Mouse (Mus musculus) liver, embryonic 15.5 days (tissue): ENCODE data around the gene Tctex1d4. TPM values are rescaled to one million over a fixed set of nuclear protein-coding genes. Genes with fewer than 3 reads are reported as not detected.

ENCODE experiments used
- ATAC-seq: fragments of 200-750 bp; cut with Nextera tagmentation; 2 replicates; pipeline ENCODE4 v1.8.0; 2017; ENCODE audit warnings: moderate number of reproducible peaks, mild to moderate bottlenecking, moderate library complexity; ENCODE audit not compliant: insufficient read depth
- H3K27ac ChIP-seq: fragments of 300-500 bp; sonication (generic); replicated peaks from 2 replicates; pipeline ENCODE4 v1.5.1; 2015; ENCODE audit warnings: mild to moderate bottlenecking, inconsistent platforms
- H3K27me3 ChIP-seq: fragments of 300-500 bp; sonication (generic); 2 replicates; pipeline ENCODE4 v1.6.1; 2015; ENCODE audit warnings: mild to moderate bottlenecking, inconsistent platforms
- H3K36me3 ChIP-seq: fragments of 300-500 bp; sonication (generic); replicated peaks from 2 replicates; pipeline ENCODE4 v1.6.1; 2015; ENCODE audit warnings: moderate library complexity, mild to moderate bottlenecking, inconsistent platforms
- H3K4me1 ChIP-seq: fragments of 300-500 bp; sonication (generic); replicated peaks from 2 replicates; pipeline ENCODE4 v1.6.1; 2015; ENCODE audit warnings: inconsistent platforms
- H3K4me2 ChIP-seq: fragments of 300-500 bp; sonication (generic); 2 replicates; pipeline ENCODE4 v1.6.1; 2015; ENCODE audit warnings: moderate library complexity, mild to moderate bottlenecking, inconsistent platforms
- H3K4me3 ChIP-seq: fragments of 300-500 bp; sonication (generic); replicated peaks from 2 replicates; pipeline ENCODE4 v1.5.1; 2015; ENCODE audit warnings: mild to moderate bottlenecking, inconsistent platforms
- H3K9ac ChIP-seq: fragments of 300-500 bp; sonication (generic); 2 replicates; pipeline ENCODE4 v1.6.1; 2015; ENCODE audit warnings: moderate library complexity, mild to moderate bottlenecking, inconsistent platforms
- H3K9me3 ChIP-seq: fragments of 300-500 bp; sonication (generic); replicated peaks from 2 replicates; pipeline ENCODE4 v1.6.1; 2016; ENCODE audit warnings: inconsistent platforms
- WGBS: fragments of 180-500 bp; shearing (Covaris S2); methylation state at CpG from one replicate; pipeline ENCODE4 v1.1.7; 2015; ENCODE audit warnings: mixed read lengths; ENCODE audit not compliant: insufficient replicate concordance; 5-methylcytosine and 5-hydroxymethylcytosine counted together
- microRNA-seq: library from miRNA; unstranded; fragments of <30 nt; microRNA quantifications from one replicate; pipeline ENCODE4, GENCODE M21; 2016
- polyA plus RNA-seq: library from polyadenylated mRNA; unstranded; fragments of >200 nt; fragmentation: Nextera tagmentation; extraction: Ambion mirVana; gene quantifications from 2 replicates; pipeline ENCODE4 v1.2.1, GENCODE M21; 2015

Tctex1d4 gene
- polyA plus RNA-seq, 1 experiment from 2014 or later = 0.12 TPM

DNA sequence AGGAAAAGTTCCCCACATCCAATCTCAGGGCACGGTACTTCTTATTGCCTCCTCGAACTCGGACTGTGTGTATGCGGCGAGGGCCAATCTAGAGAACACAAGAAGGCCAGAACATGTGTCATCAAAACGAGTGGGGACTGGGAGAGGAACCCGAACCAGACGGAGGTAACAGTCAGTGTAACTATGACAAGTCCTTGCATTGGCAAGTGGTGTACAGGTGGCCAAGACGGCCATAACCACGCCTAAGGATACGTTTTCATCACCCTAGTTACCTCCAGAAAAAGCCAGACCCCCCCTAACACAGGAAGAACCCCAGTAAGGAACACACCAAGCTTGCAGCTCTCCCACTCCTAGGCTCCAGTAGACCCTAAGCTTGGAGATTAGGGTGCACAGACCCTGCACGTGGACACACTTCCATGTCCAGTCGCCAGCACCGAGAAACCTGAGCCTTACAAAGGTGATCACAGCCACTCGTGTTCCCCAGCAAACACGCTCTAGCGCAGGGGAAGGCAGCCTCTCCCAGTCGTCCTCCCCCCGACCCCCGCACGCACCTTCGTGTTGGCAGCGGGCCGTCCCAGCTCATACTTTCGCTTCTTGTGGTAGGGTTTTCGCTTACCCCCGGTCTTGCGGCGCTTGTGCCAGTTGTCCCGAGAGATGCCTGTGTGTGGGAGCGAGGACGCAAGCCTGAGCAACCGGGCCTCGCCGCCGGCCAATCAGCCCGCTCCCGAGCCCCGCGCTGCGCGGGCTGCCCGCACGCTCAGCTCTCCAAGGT, 28.6 kb downstream of the Tctex1d4 start:
- peak overlapping the region; percentile 96 for H3K4me3 ChIP-seq
- ATAC-seq = no peak
- H3K27me3 ChIP-seq = no peaks in the 10 kb centered on the region
- no peaks in the 10 kb centered on the region for H3K9me3 ChIP-seq
- H3K4me1 ChIP-seq = peaks cover 39% of the 10 kb centered on the region
- H3K27ac ChIP-seq = peak overlapping the region; percentile 76
- H3K9ac ChIP-seq = peak overlapping the region; percentile 93
- peaks cover 61% of the 10 kb centered on the region for H3K36me3 ChIP-seq
- WGBS = under 1% methylated on average over 44 of the region's 44 CpGs
- peak overlapping the region; percentile 86 for H3K4me2 ChIP-seq

DNA sequence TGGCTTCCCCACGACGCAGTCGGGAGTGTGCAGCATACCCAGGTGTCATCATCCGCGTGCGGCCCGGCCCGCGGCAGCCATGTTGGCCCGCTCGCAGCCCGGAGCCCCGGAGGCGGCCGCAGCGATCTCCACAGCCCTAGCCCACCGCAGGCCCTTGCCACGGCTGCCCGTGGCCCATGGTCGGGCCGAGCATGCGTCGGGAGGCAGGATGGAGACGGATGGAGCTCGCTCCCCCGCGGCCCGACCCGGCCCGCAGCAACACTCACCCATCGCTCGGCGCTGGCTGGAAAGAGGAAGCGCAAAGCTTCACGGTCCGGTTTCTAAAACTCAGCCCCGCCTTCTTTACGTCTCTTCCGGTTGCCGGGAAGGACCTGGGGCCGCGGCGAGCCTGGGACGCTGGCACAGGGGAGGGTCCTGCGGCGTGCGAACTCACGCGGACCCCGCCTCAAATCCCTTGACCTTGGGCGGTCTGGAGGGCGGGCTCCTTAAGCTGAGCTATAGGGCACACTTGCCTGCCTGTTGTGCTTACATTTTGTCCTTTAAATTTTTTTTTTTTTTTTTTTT, 29.3 kb downstream of the Tctex1d4 start, which contains the start of gene Rps8:
Gene Rps8 (minus strand): TSS at position 452 of the 564 bp plus-strand sequence.
- H3K27me3 ChIP-seq = no peaks in the 10 kb centered on the region
- peaks cover 61% of the 10 kb centered on the region for H3K36me3 ChIP-seq
- H3K9me3 ChIP-seq = no peaks in the 10 kb centered on the region
- peak within 1 kb of the TSS; percentile 76 for H3K27ac ChIP-seq
- peak; percentile 89 for ATAC-seq
- under 1% methylated on average over 52 of the region's 52 CpGs for WGBS
- H3K4me2 ChIP-seq = peak within 1 kb of the TSS; percentile 86
- peaks cover 39% of the 10 kb centered on the region for H3K4me1 ChIP-seq
- peak within 1 kb of the TSS; percentile 96 for H3K4me3 ChIP-seq
- peak within 1 kb of the TSS; percentile 93 for H3K9ac ChIP-seq

GRCm38 (mm10) chr4:117156372-117156771, 29.8 kb downstream of the Tctex1d4 start:
- Histone ChIP-seq H3K4me2 (peak overlapping the region; percentile 86), H3K9ac (peak overlapping the region; percentile 93), H3K36me3 (peaks cover 61% of the 10 kb centered on the region), H3K27ac (peak overlapping the region; percentile 76), H3K9me3 (no peaks in the 10 kb centered on the region), H3K4me1 (peaks cover 38% of the 10 kb centered on the region), H3K4me3 (peak overlapping the region; percentile 96), H3K27me3 (no peaks in the 10 kb centered on the region)
- 25% methylated on average over 6 of the region's 6 CpGs for WGBS
- no peak for ATAC-seq

- Histone ChIP-seq H3K9ac (no peak overlapping the region), H3K9me3 (no peaks in the 10 kb centered on the region), H3K4me1 (peaks cover 12% of the 10 kb centered on the region), H3K27me3 (no peaks in the 10 kb centered on the region), H3K4me3 (no peak overlapping the region), H3K4me2 (no peak overlapping the region), H3K36me3 (peaks cover 62% of the 10 kb centered on the region), H3K27ac (no peak overlapping the region)
- no peak for ATAC-seq
- WGBS = 85% methylated on average over 10 of the region's 10 CpGs
Observed at GRCm38 (mm10) chr4:117159666-117160065, 33.1 kb downstream of the Tctex1d4 start.

GRCm38 (mm10) chr4:117161183-117161582, 34.6 kb downstream of the Tctex1d4 start:
- H3K36me3 ChIP-seq = peaks cover 77% of the 10 kb centered on the region
- no peaks in the 10 kb centered on the region for H3K9me3 ChIP-seq
- H3K9ac ChIP-seq = no peak overlapping the region
- no peak overlapping the region for H3K4me3 ChIP-seq
- no peak overlapping the region for H3K27ac ChIP-seq
- H3K4me2 ChIP-seq = no peak overlapping the region
- WGBS = 74% methylated on average over 4 of the region's 4 CpGs
- H3K27me3 ChIP-seq = no peaks in the 10 kb centered on the region
- peaks cover 5% of the 10 kb centered on the region for H3K4me1 ChIP-seq
- no peak for ATAC-seq

- H3K4me2 ChIP-seq = no peak overlapping the region
- H3K9me3 ChIP-seq = no peaks in the 10 kb centered on the region
- no peak overlapping the region for H3K4me3 ChIP-seq
- WGBS = 76% methylated on average over 5 of the region's 5 CpGs
- H3K9ac ChIP-seq = no peak overlapping the region
- H3K27ac ChIP-seq = no peak overlapping the region
- H3K27me3 ChIP-seq = no peaks in the 10 kb centered on the region
- ATAC-seq = no peak
- peaks cover 100% of the 10 kb centered on the region for H3K36me3 ChIP-seq
- no peaks in the 10 kb centered on the region; the same call in 1 of the 2 replicates for H3K4me1 ChIP-seq
Observed at GRCm38 (mm10) chr4:117169936-117170335, 43.3 kb downstream of the Tctex1d4 start.

Small RNAs within 50 kb of the gene (microRNA-seq; reads per million reads assigned to microRNA genes)
- gene Gm22398 = not detected

Other genes with a start within 250 kb of the Tctex1d4 start
- 0.02 and 0.05 TPM in 2 replicates for gene Zswim5, start 249.4 kb upstream of the Tctex1d4 start, polyA plus RNA-seq
- gene Urod, start 132.4 kb upstream of the Tctex1d4 start, polyA plus RNA-seq = 579 and 584 TPM in 2 replicates
- gene Hectd3, start 131.5 kb upstream of the Tctex1d4 start, polyA plus RNA-seq = 8.1 and 8.3 TPM in 2 replicates
- gene Eif2b3, start 107.4 kb upstream of the Tctex1d4 start, polyA plus RNA-seq = 22.9 and 23.3 TPM in 2 replicates
- 0.56 and 0.66 TPM in 2 replicates for gene Ptch2, start 30.7 kb upstream of the Tctex1d4 start, polyA plus RNA-seq
- 2.9 and 3.2 TPM in 2 replicates for gene Btbd19, start 1.1 kb upstream of the Tctex1d4 start, polyA plus RNA-seq
- gene Plk3, start 7.2 kb downstream of the Tctex1d4 start, polyA plus RNA-seq = 2.5 and 3.2 TPM in 2 replicates
- 536 and 611 TPM in 2 replicates for gene Rps8, start 29.4 kb downstream of the Tctex1d4 start, polyA plus RNA-seq
- 27.5 and 29.8 TPM in 2 replicates for gene Kif2c, start 55.8 kb downstream of the Tctex1d4 start, polyA plus RNA-seq
- 6.7 and 9.9 TPM in 2 replicates for gene Tmem53, start 125.2 kb downstream of the Tctex1d4 start, polyA plus RNA-seq
- 0.12 TPM in 1 of 2 replicates, not detected in the other for gene Armh1, start 125.3 kb downstream of the Tctex1d4 start, polyA plus RNA-seq